Mouse (Mus musculus) kidney, postnatal 10 days (tissue): ENCODE measurements around the gene Sh3bp5l.
A peak's percentile ranks its signal among the peaks of the same experiment; 100 is the strongest.
"Not testable (repeated sequence)": the region's sequence is repeated elsewhere in the genome, so short reads cannot be mapped to it uniquely, and the experiment has no call there.

Experiments
- DNase-seq: peaks from one replicate; pipeline ENCODE4 v3.0.0; 2021; ENCODE audit warnings: mixed read lengths

Gene Sh3bp5l

DNA sequence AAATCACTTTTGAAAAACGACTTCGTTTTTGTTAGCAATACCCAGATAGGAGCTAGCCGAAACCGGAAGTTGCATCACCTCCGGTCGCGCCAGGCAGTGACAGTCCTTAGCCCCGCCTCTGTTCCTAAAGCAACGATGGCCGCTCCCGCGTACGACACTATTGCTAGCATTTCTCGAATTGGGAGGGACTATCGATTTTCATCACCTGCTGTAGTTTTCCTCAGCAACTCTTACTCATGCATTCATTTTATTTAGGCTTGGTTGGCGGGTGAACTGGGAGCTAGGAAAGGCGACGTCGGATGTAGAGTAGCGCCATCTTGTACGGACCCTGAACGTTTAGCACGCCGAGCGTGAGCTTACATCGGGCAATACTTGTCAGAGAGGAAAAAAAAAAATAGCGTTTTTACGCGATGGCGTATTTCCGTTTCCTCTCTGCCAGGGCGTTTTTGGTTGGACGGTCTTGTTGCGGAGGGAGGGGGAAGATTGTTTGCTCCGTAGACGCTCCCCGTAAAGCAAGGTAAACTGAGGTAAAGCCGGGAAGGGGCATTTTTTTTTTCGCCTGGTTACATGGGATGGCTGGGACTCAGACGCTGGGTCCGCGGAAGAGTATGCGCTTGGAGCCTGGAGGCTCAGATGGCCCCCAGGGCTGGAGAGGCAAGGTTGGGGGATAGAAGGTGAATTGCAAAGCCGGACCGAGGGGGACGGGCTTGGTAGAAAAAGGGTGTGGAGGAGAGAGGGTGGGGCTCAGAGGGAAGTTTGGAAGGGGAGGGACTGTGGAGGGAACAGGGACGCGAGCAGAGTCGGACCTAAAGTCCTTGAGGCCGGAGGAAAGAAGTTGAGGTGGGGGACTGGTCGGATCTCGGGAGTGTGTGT lies at the start of gene Sh3bp5l, which contains the start of gene Zfp672:
TSS of gene Sh3bp5l (plus strand) at position 449 of the 873 bp plus-strand sequence.
TSS of gene Zfp672 (minus strand) at position 64 of the 873 bp plus-strand sequence.
- DNase-seq = peak; percentile 94

DNA sequence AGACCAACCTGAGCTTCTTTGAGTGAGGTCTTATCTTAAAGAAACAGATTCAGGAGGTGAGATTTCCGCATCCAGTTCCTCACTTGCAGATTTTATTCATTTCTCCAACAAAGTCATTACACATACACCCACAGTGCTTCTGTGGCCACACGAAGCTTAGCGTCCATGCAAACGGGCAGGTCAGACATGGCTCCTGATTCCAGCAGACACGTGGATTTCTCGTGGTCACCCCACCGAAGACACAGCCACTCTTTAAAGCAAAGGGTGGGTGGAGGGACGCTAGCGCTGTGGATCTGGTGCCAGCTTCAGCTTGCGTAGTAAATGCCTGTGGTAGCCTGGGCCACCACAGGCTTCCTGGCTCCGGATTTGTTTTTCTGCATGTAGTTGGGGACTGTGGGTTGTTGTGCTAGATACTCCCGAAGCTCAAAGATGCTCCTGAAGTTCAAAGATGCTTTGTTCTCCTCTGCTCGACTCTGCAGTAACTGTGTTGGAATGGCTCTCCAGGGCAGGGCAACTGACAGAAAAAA lies 48.5 kb upstream of the Sh3bp5l start:
- no peak for DNase-seq

DNA sequence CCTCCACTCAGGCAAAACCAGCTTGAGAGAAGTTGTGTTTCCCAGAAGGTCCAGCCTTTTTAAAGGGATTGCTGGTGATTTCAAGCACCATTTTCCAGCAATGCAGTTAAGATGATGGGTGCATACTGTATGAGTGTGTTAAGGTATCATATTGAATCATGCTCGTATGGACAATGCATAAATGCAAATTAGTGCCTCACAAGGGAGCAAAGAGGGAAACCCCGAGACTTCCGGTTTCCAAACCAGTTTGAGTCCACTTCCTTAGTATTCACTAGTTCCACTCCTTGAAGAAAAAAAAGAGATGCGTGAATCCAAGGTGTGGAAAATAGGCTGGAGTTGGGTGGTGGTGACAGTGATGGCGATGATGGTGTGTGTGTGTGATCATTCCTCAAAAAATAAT lies 48.0 kb upstream of the Sh3bp5l start:
- no peak for DNase-seq

DNA sequence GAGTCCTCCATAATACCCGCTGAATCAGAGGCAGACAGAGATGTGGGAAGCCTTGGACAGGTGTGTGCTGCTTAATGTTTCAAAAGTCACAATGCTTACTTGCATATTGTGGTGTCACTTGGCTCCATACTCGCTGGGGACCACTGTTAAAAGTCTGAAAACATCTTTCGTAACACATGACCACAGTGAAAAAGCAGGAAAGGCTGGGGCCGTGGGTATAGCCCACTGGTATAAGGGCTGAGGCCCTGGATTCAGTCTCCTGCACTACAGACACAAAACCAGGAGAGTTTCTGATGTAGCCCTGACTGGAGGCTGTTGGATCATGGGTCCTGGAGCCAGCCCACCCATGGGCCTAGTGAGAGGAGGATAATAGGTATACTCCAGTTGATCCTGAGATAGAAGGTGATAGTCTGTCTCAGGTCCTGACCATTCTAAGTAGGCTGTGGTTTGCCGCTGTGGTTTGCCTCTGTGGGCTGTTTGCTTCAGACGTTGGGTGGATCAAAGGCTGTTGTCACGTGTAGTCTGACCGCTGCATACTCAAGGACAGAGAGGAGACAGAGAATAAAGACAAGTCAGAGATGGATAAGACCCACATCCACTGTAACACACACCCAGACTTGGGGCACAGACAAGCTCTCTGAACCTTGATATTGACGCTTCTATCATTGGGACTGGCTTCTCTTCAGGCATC lies 40.4 kb upstream of the Sh3bp5l start:
- no peak for DNase-seq

DNA sequence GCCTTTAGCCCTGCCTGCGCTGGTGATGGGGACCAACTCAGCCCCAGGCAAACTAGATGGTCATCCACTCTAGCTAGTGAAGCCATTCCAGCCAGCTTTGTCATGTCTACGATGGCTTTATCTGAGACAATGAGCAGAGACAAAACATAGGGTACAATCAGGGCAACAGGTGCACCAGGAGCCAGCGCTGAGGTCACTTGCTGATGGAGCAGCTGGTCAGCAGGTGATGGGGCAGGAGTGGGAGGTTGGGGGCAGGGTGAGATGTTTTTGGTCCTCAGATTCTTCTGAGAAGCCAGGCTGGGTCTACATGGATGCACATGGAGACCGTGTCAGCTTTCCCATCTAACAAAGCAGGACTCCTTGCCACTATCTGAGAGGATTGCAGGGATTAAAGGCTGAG lies 39.7 kb upstream of the Sh3bp5l start:
- DNase-seq = no peak

DNA sequence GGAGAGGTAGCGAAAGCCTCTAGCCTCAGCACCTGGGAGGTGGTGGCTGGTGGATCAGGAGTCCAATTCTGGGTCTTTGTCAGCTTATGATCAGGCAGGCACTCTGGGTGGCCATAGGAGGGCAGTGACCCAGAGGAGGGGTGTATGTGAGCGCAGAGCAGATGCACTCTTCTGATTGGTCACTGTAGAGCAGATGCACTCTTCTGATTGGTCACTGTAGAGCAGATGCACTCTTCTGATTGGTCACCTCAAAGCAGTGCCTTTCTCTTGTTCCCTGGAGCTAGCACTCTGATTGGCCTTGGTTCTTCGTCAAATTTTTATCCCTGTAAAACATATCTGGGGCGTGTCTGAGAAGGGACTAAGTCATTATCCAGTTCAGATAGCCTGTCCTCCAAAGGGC lies 37.7 kb upstream of the Sh3bp5l start:
- DNase-seq = no peak

DNA sequence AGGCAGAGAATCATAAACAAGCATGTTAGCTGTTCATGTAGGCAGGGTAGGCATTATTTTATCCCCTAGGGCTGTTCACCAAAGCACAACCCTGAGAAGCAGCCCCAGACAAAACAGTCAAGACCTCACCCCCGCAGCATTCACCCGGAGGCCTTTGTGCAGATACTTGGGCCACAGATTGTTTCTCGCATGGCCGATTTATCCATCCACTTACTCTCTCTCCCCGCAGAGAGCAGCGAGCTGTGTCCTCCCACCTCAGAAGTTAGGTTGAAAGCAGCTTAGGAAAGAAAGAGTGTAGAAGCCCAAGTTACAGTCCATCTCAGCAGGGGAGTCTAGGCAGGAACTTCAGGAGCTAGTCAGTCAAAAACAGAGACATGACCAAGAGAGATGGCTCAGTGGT lies 33.1 kb upstream of the Sh3bp5l start:
- no peak for DNase-seq

DNA sequence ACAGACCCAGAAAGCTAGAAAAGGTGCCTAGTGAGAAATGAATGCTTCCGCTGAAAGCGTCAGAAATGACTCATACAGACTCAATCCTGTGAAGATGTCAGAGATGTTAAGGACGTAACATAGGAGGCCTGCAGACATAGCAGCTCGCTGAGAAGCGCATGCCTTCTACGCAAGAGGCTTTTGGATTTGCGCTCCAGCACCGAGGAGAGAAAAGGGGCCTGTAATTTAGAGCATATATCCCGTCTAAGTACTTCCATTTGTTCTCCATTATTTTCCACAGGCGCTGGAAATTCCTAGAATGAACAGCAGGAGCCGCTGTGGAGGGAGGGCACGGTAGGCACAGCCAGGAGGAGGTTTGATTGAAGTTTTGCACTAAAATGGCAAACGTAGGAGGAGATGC lies 29.5 kb upstream of the Sh3bp5l start:
- DNase-seq = peak; percentile 76

DNA sequence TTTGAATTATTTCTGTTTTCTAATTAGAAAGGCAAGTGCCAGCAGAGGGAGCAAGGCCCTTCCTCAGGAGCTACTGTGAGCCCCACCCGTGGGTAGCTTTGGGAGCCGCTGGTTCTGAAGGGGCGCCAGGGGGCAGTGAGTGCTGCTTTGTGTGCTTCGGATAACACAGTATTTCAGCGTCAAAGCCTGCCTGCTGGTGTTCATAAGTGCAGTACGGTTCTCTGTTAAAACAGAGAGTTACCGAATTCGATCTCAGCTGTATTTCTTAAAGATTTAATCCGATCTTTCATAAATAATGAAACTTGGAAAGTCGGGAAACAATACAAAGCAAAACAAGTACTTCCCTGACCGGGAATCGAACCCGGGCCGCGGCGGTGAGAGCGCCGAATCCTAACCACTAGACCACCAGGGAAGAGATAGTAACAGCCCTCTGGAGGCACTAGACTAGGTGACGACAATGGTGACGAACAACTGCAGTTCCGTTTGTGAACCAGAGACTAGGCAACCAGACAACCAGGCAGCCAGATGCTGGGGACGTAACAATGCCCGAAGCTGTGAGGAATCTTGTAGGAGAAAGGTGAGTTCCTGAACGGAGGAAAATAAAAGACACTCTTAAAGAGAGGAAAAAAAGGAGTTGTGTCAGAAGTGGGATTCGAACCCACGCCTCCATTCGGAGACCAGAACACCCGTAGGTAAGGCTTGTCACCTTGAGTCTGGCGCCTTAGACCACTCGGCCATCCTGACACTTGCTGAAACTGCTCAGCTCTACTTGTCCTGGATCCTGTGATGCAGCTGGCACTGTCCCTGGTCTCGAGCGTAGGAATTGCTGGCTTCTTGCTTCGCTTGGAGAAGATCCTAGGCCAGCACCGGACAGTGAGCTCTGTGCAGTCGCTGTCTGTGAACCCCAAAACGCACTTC lies 28.4 kb upstream of the Sh3bp5l start:
- DNase-seq = peak; percentile 95

DNA sequence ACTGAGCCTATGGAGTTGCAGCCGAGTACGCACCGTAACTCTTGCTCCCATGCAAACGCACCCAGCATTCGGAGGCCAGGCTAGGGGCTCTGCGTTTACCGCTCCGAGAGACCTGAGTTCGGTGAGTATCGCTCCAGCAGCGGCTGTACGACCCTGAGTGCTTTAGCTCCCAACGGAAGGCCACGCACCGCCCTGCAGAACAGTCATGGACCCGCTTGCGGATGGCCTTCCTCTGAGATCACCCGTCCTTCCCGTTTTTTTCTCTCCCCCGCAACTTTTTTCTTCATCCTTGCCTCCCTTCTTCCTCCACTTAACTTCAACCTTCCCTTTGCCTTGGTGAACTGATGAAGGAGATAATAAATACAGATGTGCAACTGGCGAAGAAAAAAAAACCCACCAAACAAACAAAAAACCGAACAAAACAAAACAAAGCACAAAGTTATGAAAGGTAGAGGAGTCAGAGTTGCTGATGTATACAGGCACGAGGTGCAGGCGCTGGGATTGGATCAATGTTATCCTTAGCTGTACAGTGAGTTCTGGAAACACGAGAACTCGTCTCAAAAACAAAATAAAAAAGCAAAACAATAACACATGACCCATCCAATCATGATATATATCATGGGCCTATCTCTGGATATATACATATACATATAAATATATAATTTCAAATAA lies 27.6 kb upstream of the Sh3bp5l start:
- no peak for DNase-seq

DNA sequence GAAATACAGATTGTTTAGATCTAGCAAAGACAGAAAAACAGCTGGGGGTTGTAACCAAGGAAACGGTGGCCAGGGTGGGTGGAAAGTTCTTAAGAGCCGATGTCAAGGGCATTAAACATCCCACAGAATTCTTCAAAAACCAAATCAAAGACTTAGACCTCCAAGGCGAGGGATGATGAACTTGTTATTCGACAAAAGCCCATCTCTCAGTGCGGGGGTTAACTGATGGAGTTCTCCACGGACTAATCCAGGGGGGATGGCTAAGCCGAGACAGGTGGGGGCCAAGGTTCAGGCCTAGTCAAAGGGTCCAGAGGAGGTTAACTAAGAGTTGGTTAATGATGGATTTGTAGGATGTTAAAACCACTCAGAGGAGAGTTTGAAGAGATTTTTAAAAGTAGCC lies 26.9 kb upstream of the Sh3bp5l start:
- no peak for DNase-seq

DNA sequence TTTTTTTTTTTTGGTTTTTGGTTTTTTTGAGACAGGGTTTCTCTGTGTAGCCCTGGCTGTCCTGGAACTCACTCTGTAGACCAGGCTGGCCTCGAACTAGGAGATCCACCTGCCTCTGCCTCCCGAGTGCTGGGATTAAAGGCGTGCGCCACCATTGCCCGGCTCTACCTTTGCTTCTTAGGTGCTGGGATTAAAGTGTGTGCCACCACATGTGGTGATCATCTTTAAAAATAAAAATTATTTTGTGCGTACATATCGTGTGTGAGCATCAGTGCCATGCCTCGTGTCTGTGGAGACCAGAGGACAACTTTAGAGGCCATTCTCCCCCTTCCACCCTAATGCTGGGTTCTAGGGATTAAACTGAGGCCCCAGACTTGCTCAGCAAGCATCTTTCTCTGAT lies 25.2 kb upstream of the Sh3bp5l start:
- DNase-seq = not testable (repeated sequence)

DNA sequence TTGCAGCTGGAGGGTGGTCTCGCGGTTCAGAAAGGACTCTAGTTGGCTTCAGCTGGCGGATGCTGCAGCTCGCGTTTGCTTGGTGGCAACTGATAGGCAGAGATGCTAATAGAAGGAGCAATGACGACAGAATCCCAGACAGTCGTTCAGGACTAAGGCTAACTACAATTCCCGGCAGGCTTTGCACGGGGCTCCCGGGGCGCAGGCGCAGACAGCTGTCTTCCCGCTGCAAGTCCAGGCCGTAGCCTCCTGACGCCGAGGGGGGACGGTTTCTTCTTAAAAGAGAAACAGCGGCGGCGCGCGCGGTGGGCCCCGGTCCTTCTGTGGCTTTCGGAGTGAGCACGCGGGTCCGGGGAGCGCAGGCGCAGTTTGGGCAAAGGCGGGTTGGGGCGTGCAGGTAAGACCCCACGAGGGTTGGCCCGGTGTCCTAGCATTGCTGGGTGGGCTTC lies 23.6 kb upstream of the Sh3bp5l start, which contains the start of gene Zfp692:
TSS of gene Zfp692 (plus strand) at position 210 of the 449 bp plus-strand sequence.
- DNase-seq = peak; percentile 96

DNA sequence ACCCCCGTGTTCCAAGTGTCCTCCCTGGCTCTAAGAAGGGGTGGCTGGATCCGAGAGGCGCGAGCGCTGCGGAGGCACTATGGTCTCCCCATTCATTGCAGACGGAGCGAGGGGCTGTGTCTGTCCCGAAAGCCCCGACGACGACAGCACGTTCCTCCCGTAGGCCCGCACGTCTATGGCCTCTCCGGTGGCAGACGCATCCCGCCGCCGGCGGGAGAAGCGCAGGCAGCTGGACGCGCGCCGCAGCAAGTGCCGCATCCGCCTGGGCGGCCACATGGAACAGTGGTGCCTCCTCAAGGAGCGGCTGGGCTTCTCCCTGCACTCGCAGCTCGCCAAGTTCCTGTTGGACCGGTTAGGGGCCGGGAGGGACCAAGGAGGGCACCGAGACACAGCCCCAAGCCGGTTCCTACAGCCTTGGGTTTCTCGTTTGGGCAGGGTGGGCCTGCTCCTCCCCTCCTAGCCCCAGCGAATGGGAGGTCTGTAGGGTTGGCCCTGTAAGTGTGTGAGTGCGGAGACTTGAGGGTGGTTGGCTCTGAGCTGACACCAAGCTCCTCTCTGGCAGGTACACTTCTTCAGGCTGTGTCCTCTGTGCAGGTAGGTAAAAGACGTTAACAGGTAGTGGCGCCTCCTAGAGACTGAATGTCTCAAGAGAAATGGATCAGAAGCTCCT lies 23.0 kb upstream of the Sh3bp5l start:
- DNase-seq = peak; percentile 80

DNA sequence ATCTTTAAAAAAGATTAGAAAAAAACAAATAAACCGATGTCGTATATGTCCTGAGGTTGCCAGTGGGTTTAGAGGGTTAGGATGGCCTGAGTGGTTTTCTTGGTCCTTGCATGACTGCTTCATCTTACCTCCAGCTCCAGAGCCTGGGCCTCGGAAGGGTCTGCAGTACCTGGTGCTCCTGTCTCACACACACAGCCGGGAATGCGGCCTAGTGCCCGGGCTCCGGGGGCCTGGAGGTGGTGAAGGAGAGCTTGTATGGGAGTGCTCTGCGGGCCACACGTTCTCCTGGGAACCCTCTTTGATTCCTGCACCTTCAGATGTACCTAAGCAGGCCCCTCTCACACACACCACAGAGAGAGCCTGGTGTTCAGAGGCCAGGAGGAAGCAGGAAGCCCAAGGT lies 21.9 kb upstream of the Sh3bp5l start:
- DNase-seq = no peak

DNA sequence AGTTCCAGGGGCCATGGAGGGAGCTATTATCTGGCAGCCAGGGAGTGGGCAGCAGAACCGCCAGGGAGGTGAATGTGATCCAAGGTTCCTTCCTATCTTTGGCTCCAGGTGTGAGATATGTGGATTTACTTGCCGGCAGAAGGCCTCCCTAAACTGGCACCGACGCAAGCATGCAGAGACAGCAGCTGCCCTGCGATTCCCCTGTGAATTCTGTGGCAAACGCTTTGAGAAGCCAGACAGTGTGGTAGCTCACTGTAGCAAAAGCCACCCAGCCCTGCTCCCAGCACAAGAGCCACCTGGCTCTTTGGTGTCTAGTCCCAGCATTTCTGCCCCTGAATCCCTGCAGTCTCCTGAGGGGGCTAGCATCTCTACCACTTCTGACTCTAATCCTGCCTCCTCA lies 16.5 kb upstream of the Sh3bp5l start:
- DNase-seq = no peak

DNA sequence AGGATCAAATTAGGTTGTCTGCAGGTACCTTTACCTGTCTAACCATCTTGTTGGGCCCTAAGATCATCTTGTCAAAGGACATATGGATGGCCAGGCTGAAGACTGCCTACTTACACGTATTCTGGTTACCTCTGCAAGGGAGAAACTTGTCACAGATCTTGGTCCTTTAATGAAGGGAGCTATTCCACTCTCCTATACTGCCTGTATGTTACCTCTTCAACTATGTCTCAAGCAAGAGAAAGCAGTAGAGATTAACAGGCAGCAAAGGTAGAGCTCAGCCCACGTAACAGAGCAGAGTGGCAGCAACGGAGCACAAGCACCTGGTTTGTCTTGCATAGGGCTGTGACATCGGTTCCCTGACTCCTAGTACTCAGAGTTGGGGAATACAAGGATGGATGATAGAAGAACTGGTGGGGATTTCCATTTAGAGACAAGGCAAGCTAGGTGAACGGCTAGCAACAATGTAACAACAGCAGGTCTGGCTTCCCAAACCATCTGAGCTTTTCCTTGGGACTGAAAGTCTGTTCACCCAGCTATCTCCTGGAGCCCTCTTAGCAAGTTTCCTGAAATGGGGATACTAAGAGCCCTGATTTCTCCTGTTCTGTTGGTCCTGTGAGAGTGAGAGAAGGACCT lies 14.9 kb upstream of the Sh3bp5l start:
- no peak for DNase-seq

DNA sequence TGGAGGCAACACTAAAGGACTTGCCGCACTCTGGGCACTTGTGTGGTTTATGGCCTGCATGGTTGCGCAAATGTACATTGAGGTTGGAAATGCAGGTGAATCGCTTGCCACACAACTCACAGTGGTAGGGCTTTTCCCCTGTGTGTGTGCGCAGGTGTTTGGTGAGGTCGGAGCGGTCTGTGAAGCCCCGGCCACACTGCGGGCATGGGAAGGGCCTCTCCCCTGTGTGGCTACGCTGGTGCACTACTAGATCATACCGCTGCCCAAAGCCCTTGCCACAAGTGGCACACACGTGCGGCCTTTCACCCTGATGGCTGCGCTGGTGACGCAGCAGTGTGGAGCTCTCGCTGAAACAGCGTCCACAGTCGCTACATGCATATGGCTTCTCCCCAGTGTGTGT lies 14.2 kb upstream of the Sh3bp5l start:
- DNase-seq = no peak

DNA sequence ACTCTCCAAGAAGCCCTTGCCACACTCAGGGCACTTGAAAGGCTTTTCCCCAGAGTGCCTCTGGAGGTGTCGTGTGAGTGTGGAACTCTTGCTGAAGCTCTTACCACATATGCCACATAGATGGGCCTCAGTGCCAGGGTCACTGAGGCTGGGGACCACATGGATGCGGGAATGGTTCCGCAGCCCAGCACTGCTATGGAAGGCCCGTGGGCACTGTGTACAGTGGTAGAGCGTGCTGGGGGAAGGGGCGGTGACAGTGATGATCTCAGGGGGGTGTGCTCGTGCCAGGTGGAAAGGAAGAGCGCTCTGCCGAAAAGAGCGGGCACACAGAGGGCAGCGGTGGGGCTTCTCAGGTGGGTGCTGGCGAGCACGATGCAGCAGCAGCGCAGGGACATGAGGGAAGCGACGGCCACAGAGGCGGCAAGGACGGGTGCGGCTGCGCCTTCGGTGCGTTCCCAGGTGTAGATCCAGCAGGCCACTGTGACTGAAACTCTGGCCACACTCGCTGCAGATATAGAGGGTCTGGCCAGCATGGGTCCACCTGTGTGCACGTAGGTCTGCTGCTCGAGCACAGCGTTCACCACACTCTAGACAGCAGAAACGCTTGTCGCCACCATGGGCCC lies 13.6 kb upstream of the Sh3bp5l start:
- no peak for DNase-seq

DNA sequence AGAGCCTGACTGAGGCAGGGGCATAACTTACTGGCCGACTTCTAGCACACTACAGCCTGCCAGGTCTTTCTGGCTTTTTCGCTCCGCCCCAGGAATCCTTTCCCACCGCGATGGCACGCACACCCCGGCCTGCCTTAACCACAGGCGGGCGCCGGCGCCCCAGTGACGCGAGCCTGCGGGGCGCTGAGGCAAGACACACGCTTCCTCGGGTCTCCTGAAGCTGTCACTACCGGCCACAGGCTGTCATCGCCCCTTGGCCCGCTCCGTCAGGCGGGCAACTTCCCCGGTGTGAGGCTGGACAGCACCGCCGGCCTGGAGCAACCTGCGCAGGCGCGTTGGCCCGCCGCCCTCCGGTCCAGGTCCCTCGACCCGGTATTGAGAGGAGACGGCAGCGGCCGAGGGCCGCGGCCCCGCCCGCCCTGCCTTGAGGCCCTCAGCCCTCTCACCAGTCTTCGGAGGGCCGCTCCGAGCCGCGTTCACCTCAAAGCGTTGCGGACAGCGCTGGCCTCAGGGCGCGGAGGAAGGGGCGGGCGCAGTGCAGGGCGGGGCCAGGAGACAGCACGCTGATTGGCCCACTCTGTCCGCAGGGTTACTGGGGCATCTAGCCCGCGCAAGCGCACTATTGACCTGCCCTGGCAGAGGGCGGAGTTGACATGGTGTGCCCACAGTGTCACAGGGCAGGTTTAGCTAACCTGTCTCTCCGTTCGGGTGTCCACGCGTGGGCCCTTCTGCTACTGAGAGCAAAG lies 7.5 kb upstream of the Sh3bp5l start:
- DNase-seq = peak; percentile 98
